Mouse (Mus musculus) retina, adult 2 months (tissue): ENCODE measurements around the gene Lrrc10b.

Experiments used
- DNase-seq: peaks from one replicate; pipeline ENCODE4 v3.0.0-alpha.2; 2012; ENCODE audit warnings: low read depth, low spot score

Lrrc10b gene

GRCm38 (mm10) chr19:10456752-10457483 lies at the start of gene Lrrc10b:
Lrrc10b (minus strand) TSS chr19:10457473.
- no peak for DNase-seq

GRCm38 (mm10) chr19:10502571-10502970 lies 45.3 kb upstream of the Lrrc10b start:
- peak; percentile 36 for DNase-seq

- no peak for DNase-seq
Measured at GRCm38 (mm10) chr19:10500581-10500980, 43.3 kb upstream of the Lrrc10b start.

- DNase-seq: no peak
Measured at GRCm38 (mm10) chr19:10497512-10498160, 40.4 kb upstream of the Lrrc10b start.

GRCm38 (mm10) chr19:10496976-10497375 lies 39.7 kb upstream of the Lrrc10b start:
- DNase-seq: peak; percentile 40

- no peak for DNase-seq
Measured at GRCm38 (mm10) chr19:10495670-10496069, 38.4 kb upstream of the Lrrc10b start.

GRCm38 (mm10) chr19:10486264-10486738 lies 29.0 kb upstream of the Lrrc10b start:
- DNase-seq: peak; percentile 57

- no peak for DNase-seq
Measured at GRCm38 (mm10) chr19:10482703-10483102, 25.4 kb upstream of the Lrrc10b start, which contains the start of gene Ppp1r32. Ppp1r32 (minus strand) TSS chr19:10482928.

- DNase-seq: no peak
Measured at GRCm38 (mm10) chr19:10479541-10479940, 22.3 kb upstream of the Lrrc10b start.

GRCm38 (mm10) chr19:10473779-10474178 lies 16.5 kb upstream of the Lrrc10b start:
- DNase-seq: no peak

GRCm38 (mm10) chr19:10472958-10473357 lies 15.7 kb upstream of the Lrrc10b start:
- no peak for DNase-seq

- no peak for DNase-seq
Measured at GRCm38 (mm10) chr19:10469171-10469658, 11.9 kb upstream of the Lrrc10b start.

GRCm38 (mm10) chr19:10464427-10464826 lies 7.2 kb upstream of the Lrrc10b start:
- no peak for DNase-seq

GRCm38 (mm10) chr19:10461584-10461983 lies 4.3 kb upstream of the Lrrc10b start:
- DNase-seq: no peak

- no peak for DNase-seq
Measured at GRCm38 (mm10) chr19:10459907-10460306, 2.6 kb upstream of the Lrrc10b start.

GRCm38 (mm10) chr19:10458096-10458495 lies 823 bp upstream of the Lrrc10b start:
- DNase-seq: no peak

- no peak for DNase-seq
Measured at GRCm38 (mm10) chr19:10457484-10457800, 169 bp upstream of the Lrrc10b start.

- DNase-seq: no peak
Measured at GRCm38 (mm10) chr19:10455437-10455806, 1.9 kb downstream of the Lrrc10b start.

- DNase-seq: no peak
Measured at GRCm38 (mm10) chr19:10454718-10455436, 2.4 kb downstream of the Lrrc10b start.

GRCm38 (mm10) chr19:10449708-10450107 lies 7.6 kb downstream of the Lrrc10b start:
- peak; percentile 53 for DNase-seq

- DNase-seq: no peak
Measured at GRCm38 (mm10) chr19:10449190-10449589, 8.1 kb downstream of the Lrrc10b start.

GRCm38 (mm10) chr19:10448275-10448674 lies 9.0 kb downstream of the Lrrc10b start:
- DNase-seq: no peak
